Mouse (Mus musculus): ENCODE measurements at regions not wholly inside any gene's neighbourhood (a gene's known extent, or its start where the extent isn't known, plus 50 kb on each side); places are given as distances from the start of the nearest gene placed in this dataset.

GRCm38 (mm10) chr15:42309586-42309985 is 2175.4 kb downstream of the 9330182O14Rik start:
- no peak for DNase-seq (ENCODE audit: low spot score)

GRCm38 (mm10) chr15:42311166-42311565 is 2177.0 kb downstream of the 9330182O14Rik start:
- no peak for DNase-seq (ENCODE audit: low spot score)

GRCm38 (mm10) chr15:42320349-42320748 is 2186.2 kb downstream of the 9330182O14Rik start:
- no peak for DNase-seq (ENCODE audit: low spot score)

GRCm38 (mm10) chr15:42322940-42323339 is 2188.8 kb downstream of the 9330182O14Rik start:
- no peak for DNase-seq (ENCODE audit: low spot score)

GRCm38 (mm10) chr15:42325221-42325620 is 2191.1 kb downstream of the 9330182O14Rik start:
- no peak for DNase-seq (ENCODE audit: low spot score)

- no peak for DNase-seq (ENCODE audit: low spot score)
Measured at GRCm38 (mm10) chr15:42328535-42328934, 2194.4 kb downstream of the 9330182O14Rik start.

- no peak for DNase-seq (ENCODE audit: low spot score)
Measured at GRCm38 (mm10) chr15:42329742-42330141, 2195.6 kb downstream of the 9330182O14Rik start.

- no peak for DNase-seq (ENCODE audit: low spot score)
Measured at GRCm38 (mm10) chr15:42333642-42334041, 2199.5 kb downstream of the 9330182O14Rik start.

- DNase-seq (ENCODE audit: low spot score): no peak
Measured at GRCm38 (mm10) chr15:42346131-42346530, 2212.0 kb downstream of the 9330182O14Rik start.

GRCm38 (mm10) chr15:42361871-42362270 is 2227.7 kb downstream of the 9330182O14Rik start:
- DNase-seq (ENCODE audit: low spot score): no peak

- DNase-seq (ENCODE audit: low spot score): no peak
Measured at GRCm38 (mm10) chr15:42364979-42365378, 2230.8 kb downstream of the 9330182O14Rik start.

- DNase-seq (ENCODE audit: low spot score): no peak
Measured at GRCm38 (mm10) chr15:42366796-42367195, 2232.6 kb downstream of the 9330182O14Rik start.

GRCm38 (mm10) chr15:42369603-42370002 is 2235.4 kb downstream of the 9330182O14Rik start:
- no peak for DNase-seq (ENCODE audit: low spot score)

- no peak for DNase-seq (ENCODE audit: low spot score)
Measured at GRCm38 (mm10) chr15:42370044-42370443, 2235.9 kb downstream of the 9330182O14Rik start.

GRCm38 (mm10) chr15:42372704-42373286 is 2238.6 kb downstream of the 9330182O14Rik start:
- DNase-seq (ENCODE audit: low spot score): no peak

All from T-cell, adult 2 months (primary cell).